Mouse (Mus musculus) embryonic fibroblast, embryonic 13.5 days (primary cell): Measurements from ENCODE around the gene Frmd4a. TPM values are rescaled to one million over a fixed set of nuclear protein-coding genes. Genes with fewer than 3 reads are reported as not detected.
"Not testable (repeated sequence)": the region's sequence is repeated elsewhere in the genome, so short reads cannot be mapped to it uniquely, and the experiment has no call there.

Source experiments
- H3K27ac ChIP-seq: 2 replicates; pipeline ENCODE4 v1.5.1; 2012; ENCODE audit warnings: low read length, control low read depth, inconsistent platforms; ENCODE audit not compliant: insufficient read depth
- H3K4me1 ChIP-seq: 2 replicates; pipeline ENCODE4 v1.6.1; 2011; ENCODE audit warnings: low read length; ENCODE audit not compliant: control insufficient read depth, insufficient read depth
- H3K4me3 ChIP-seq: 2 replicates; pipeline ENCODE4 v1.5.1; 2011; ENCODE audit warnings: mild to moderate bottlenecking, control low read depth, low read length; ENCODE audit not compliant: insufficient read depth
- CTCF ChIP-seq: IDR thresholded peaks from 2 replicates; pipeline ENCODE4 v1.5.1; 2011; ENCODE audit warnings: mild to moderate bottlenecking, control low read depth, low read length, moderate library complexity, borderline replicate concordance; ENCODE audit not compliant: insufficient read depth
- POLR2A ChIP-seq: IDR thresholded peaks from 2 replicates; pipeline ENCODE4 v1.6.1; 2011; ENCODE audit warnings: low read depth, mild to moderate bottlenecking, control low read depth, low read length, moderate library complexity
- polyA plus RNA-seq: library from polyadenylated mRNA; stranded (reverse); fragments of >200 nt; gene quantifications from 2 replicates; pipeline ENCODE4 v1.2.4, GENCODE M21; 2011; ENCODE audit warnings: low read depth; ENCODE audit not compliant: missing spikeins, insufficient read length

Gene Frmd4a
- polyA plus RNA-seq, 1 experiment: 66.9 TPM

DNA sequence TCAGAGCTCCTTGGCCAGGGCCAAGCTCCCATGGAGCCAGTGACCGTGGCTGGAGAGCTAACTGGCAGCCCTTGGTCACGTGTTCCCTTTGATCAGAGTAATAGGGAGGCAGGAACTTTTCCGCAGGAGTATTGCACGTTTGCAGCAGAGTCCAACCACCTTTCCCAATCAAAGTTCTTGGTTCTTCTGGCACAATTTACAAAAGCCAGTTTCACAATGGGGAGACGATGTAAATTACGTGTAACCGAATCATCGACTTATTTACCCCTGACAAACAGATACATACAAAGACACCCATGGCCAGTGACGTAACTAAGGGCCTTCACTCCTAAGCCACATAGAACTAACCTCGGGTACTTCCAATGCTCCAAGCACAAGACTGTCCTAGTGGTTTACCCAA is 591.9 kb downstream of the Frmd4a start:
- TF ChIP-seq CTCF: no peak
- no peak for TF ChIP-seq POLR2A
- no peaks in the 10 kb centered on the region; the same call in 1 of the 2 replicates for H3K4me1 ChIP-seq
- H3K4me3 ChIP-seq: no peak overlapping the region
- no peak overlapping the region for H3K27ac ChIP-seq

DNA sequence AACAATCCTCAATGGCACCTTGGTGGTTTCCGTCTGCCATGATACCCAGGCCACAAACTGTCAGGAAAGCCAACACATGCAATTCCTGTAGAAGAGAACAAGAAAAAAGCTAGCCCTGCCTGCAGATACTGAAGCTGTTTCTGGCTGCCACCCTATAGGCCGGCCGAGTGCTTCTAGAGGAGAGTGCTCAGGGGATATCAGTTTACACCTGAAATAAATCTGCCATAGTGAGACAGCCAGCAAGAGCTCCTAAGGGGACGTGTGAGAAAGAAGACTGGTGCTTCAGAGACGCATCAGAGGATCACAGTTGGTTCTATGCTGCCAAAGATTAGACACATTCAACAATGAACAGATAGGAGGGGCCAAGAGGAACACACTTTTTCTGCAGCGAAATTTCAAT is 593.8 kb downstream of the Frmd4a start:
- Histone ChIP-seq H3K4me3 (no peak overlapping the region), H3K4me1 (no peaks in the 10 kb centered on the region; the same call in 1 of the 2 replicates), H3K27ac (no peak overlapping the region)
- TF ChIP-seq CTCF: no peak
- TF ChIP-seq POLR2A: no peak

DNA sequence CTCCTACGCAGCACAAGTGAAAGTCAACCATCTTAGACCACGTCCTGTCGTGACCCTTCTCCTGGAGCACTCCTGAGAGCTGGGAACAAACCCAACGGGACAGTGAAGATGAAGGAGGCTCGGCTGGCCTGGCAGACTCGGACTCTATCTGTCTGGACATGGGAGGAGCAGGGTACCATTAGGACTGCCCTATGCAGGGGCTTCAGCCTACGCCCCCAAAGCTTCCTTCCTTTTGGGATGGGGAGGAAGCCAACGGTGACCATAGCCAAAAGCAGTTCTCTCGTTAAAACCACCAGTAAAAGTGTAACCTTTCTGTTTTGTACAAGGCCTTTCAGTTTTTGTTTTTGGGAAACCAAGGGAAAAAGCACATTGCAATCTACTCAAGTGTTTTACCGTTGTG is 594.2 kb downstream of the Frmd4a start:
- Histone ChIP-seq H3K27ac (no peak overlapping the region), H3K4me3 (no peak overlapping the region)
- TF ChIP-seq CTCF (no peak), POLR2A (no peak)

DNA sequence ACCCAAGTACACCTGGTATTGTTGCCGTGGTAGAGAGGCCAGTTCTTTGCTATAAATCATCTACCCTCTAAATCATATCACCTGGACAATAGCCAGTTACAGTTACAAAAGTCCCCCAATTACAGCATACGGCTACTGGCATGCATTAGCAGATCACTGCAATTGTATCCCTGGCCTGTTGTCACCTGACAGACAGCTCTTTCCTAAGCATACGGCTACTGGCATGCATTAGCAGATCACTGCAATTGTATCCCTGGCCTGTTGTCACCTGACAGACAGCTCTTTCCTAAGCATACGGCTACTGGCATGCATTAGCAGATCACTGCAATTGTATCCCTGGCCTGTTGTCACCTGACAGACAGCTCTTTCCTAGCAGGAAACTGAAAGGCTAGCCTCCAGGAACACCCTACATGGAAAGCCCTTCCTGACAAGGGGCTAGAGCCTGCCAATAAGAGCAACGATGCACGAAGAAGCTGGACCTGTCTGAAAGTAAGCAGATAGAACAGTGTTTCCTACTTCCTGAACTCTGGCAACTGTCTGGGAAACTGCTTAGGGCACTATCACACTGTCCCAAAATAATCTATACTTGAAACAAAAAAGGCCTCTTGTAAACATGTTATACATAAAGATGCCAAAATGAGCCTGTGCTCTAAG is 596.9 kb downstream of the Frmd4a start:
- H3K4me1 ChIP-seq, H3K4me3 ChIP-seq, H3K27ac ChIP-seq: not testable (repeated sequence)

More for the DNA sequence above, 594.2 kb downstream of the Frmd4a start:
- no peaks in the 10 kb centered on the region; the same call in 1 of the 2 replicates for H3K4me1 ChIP-seq

DNA sequence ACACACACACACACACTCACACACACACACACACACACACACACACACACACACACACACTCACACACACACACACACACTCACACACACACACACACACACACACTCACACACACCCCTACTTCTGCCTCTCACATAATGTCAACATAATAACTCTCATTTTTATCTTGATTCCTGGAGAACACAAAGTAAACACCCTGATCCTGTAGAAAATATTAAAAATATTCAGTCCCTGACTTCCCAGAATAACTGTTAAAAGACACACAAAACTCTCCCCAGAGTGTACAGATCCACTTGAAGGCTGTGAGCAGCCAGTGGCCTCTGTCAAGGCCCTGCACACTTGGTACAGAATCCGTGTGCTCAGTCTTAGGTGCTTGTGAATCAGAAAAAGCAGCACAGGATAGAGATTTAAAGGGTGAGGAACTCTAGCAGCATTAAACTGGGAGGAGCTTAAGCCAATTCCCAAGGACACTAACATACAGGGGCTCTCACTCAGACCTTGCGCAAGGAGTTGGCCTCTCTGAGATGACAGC is 597.6 kb downstream of the Frmd4a start:
- no peak overlapping the region for H3K4me3 ChIP-seq
- no peak overlapping the region for H3K27ac ChIP-seq
- TF ChIP-seq POLR2A: no peak
- no peak for TF ChIP-seq CTCF

DNA sequence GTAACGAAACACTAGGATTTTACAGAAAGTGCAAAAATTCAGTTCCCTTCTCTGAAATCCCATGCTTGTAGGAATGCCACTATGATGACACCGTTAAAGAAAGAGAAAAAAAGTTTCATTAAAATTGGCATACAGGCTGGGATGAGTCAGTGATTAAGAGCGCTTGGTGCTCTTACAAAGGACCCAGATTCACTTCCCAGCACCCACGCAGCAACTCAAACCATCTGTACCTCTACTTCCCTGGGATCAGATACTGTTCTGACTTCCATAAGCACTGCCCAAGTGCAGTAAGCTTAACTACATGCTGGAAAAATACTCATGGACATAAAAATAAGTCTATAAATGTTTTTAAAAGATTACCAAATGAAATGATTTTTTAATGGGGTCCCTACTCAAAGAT is 599.5 kb downstream of the Frmd4a start:
- Histone ChIP-seq H3K4me3 (no peak overlapping the region), H3K27ac (no peak overlapping the region), H3K4me1 (peaks cover 4% of the 10 kb centered on the region; the same call in 1 of the 2 replicates)
- no peak for TF ChIP-seq POLR2A
- no peak for TF ChIP-seq CTCF

More for the DNA sequence above, 597.6 kb downstream of the Frmd4a start:
- peaks cover 4% of the 10 kb centered on the region for H3K4me1 ChIP-seq

DNA sequence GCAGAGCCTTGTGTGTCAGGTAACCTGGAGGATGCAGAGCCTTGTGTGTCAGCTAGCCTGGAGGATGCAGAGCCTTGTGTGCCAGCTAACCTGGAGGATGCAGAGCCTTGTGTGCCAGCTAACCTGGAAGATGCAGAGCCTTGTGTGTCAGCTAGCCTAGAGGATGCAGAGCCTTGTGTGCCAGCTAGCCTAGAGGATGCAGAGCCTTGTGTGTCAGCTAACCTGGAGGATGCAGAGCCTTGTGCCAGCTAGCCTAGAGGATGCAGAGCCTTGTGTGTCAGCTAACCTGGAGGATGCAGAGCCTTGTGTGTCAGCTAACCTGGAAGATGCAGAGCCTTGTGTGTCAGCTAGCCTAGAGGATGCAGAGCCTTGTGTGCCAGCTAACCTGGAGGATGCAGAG is 601.6 kb downstream of the Frmd4a start:
- H3K4me1 ChIP-seq, H3K27ac ChIP-seq: not testable (repeated sequence)

DNA sequence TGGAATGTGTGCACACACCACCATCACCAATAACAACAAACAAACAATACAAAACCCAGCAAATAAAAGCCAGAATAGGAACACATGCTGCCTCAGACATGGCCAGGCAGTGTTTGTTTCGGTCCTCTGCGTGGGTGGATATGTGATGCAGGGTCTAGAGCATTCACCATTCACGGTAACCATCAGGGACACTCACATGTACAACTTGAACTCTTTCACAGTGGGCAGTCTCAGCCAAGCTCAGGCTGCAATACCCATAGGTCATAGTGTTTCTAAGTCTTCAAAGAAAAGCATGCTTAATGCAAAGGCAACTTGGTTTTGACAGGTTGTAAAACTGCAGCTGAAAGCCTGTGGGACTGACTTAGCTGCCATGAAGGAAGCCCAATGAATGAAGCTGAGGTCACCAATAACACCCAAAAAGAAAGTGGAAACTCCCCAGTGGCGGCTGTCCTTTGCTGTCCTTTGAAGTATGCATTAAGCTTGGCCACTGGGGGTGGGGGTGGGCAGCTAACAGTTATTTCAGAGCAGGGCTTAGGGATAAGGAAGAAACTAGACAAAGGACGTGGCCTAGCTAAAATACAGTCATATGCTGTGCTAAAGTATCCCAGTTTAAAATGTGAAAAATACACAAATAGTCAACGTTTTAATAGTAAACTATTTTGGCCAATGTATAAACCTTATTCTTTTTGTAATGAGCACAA is 602.5 kb downstream of the Frmd4a start:
- no peak for TF ChIP-seq POLR2A
- no peak for TF ChIP-seq CTCF
- Histone ChIP-seq H3K27ac (peak overlapping the region; percentile 83), H3K4me3 (no peak overlapping the region)

More for the DNA sequence above, 601.6 kb downstream of the Frmd4a start:
- not testable (repeated sequence) for H3K4me3 ChIP-seq

DNA sequence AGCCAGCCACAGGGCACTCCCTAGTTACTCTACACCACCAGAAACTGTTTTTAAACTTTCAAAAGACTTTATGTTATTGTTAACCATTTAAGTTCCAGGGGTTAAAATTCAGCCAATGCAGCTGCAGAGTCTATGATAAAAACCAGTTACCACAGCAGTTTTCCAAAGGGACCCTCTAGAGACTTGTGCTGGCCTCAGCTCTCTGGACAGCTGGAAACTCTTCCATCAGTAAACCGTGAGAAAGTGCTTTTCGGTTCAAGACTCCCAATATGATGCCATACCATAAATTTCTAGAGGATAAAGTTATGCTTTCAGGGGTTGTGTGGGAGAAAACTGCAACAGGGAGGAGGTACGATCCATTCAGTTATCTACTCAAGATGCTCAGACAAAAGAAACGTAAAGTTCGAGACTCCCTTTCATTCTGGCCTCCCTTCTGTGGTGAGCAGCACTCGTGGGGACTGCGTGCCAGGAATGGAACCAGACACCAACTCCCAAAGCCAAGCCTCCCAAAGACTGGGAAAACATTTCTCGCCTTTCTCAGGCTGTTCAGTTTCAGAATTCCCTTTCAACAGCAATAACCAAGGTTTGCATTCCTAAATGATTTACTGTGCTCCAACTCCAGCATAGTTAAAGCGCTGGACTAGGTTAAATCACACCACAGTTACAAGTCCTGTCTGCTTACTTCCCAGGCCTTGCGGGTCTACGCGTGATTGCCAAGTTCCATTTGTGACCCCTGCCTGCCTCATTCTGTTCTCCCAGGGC is 603.3 kb downstream of the Frmd4a start:
- TF ChIP-seq CTCF (no peak), POLR2A (no peak)
- H3K4me1 ChIP-seq: peaks cover 4% of the 10 kb centered on the region; the same call in 1 of the 2 replicates
- no peak overlapping the region for H3K4me3 ChIP-seq

More for the DNA sequence above, 602.5 kb downstream of the Frmd4a start:
- peaks cover 4% of the 10 kb centered on the region; the same call in 1 of the 2 replicates for H3K4me1 ChIP-seq

DNA sequence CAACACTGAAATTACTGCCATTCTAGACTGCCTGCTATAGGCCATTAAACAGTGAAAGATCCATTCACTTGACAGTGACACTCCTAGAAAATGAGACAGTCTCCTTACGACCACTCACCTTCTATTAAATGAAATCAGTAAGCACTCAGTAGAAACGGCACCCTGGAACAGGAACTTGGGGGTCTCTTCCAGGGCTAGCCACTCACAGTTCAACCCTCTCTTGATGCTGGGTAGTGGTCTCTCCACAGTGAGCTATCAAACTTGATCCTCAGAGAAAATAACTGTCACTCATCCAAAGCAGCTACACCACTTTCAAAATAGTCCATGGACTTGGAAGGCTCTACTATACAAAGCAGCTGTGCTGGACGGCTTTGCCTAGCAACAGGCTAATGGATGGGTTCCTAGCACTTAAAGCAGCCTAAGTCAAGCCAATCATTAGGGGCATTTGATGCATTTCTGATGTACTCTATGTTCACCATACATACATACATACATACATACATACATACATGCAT is 604.0 kb downstream of the Frmd4a start:
- peak overlapping the region; percentile 83 for H3K27ac ChIP-seq
- no peak overlapping the region for H3K4me3 ChIP-seq
- no peak for TF ChIP-seq CTCF
- TF ChIP-seq POLR2A: no peak
- H3K4me1 ChIP-seq: peaks cover 4% of the 10 kb centered on the region; the same call in 1 of the 2 replicates

More for the DNA sequence above, 603.3 kb downstream of the Frmd4a start:
- H3K27ac ChIP-seq: peak overlapping the region; percentile 83
